Comparison of ENCODE assay signal across 11 mouse cellular contexts in the genomic region with DNA sequence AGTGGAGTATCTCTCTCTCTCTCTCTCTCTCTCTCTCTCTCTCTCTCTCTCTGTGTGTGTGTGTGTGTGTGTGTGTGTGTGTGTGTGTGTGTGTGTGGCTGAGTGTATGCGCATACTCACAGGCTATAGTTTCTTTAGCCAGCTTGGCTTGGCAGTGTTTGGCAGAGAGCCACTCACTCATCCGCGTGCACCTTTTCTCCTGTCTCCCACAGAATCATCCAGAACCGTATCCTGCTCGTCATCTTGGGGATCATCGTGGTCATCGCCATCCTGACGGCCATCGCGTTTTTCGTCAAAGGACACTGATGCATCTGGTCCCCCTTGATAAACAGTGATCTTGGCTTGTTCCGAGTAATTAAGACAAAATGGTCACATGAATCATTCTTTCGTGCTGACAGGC.
"Had no signal": no experiment of that assay in that cellular context is flagged by ENCODE, and none has a peak within 500 bp of the region (broad histone marks: within the 10 kb centered on the region; RNA-seq: fewer than 3 reads in every experiment).

No protein-coding gene starts in this region.

- DNase-seq: liver, postnatal 0 days; lung, adult 2 months; lung, postnatal 14 days; lung, postnatal 36 days; right cerebral cortex, adult 18-20 months; right cerebral cortex, postnatal 25 days; right cerebral cortex, postnatal 4 days; spleen, adult 18-20 months; thymus, adult 18-20 months; thymus, postnatal 14 days; thymus, postnatal 36 days had no signal
